Mouse (Mus musculus) olfactory bulb, adult 2 months (tissue): ENCODE measurements around the gene Slc39a1. TPM values are rescaled to one million over a fixed set of nuclear protein-coding genes. Genes with fewer than 3 reads are reported as not detected.
A peak's percentile ranks its signal among the peaks of the same experiment; 100 is the strongest.
"Not testable (repeated sequence)": the region's sequence is repeated elsewhere in the genome, so short reads cannot be mapped to it uniquely, and the experiment has no call there.

Source experiments
- H3K27ac ChIP-seq: fragments of 200-500 bp; 2 replicates; pipeline ENCODE4 v1.5.1; 2012; ENCODE audit warnings: low read depth, low read length; ENCODE audit not compliant: insufficient read depth
- H3K4me1 ChIP-seq: fragments of 200-500 bp; 2 replicates; pipeline ENCODE4 v1.6.1; 2012; ENCODE audit warnings: low read length; ENCODE audit not compliant: control insufficient read depth, insufficient read depth
- H3K4me3 ChIP-seq: fragments of 200-500 bp; 2 replicates; pipeline ENCODE4 v1.5.1; 2012; ENCODE audit warnings: mild to moderate bottlenecking, low read depth, low read length, moderate library complexity; ENCODE audit not compliant: insufficient read depth
- CTCF ChIP-seq: fragments of 200-500 bp; IDR thresholded peaks from 2 replicates; pipeline ENCODE4 v1.5.1; 2012; ENCODE audit warnings: low read depth, mild to moderate bottlenecking, low read length, moderate library complexity; ENCODE audit not compliant: insufficient read depth
- POLR2A ChIP-seq: fragments of 200-500 bp; IDR thresholded peaks from 2 replicates; pipeline ENCODE4 v1.6.1; 2012; ENCODE audit warnings: mild to moderate bottlenecking, low read depth, low read length, moderate library complexity; ENCODE audit not compliant: insufficient read depth
- WGBS: fragments of 180-500 bp; shearing (Covaris S2); methylation state at CpG from one replicate; pipeline ENCODE4 v1.1.7; 2018; 5-methylcytosine and 5-hydroxymethylcytosine counted together
- polyA plus RNA-seq: library from polyadenylated mRNA; stranded (reverse); fragments of >200 nt; gene quantifications from 2 replicates; pipeline ENCODE4 v1.2.4, GENCODE M21; 2012; ENCODE audit warnings: low replicate concordance; ENCODE audit not compliant: missing spikeins, insufficient read depth, insufficient read length

Slc39a1 gene
- polyA plus RNA-seq, 1 experiment = not detected

- H3K4me3 ChIP-seq = peak within 1 kb of the TSS; percentile 87
- WGBS = under 1% methylated on average over 61 of the region's 61 CpGs
- H3K4me1 ChIP-seq = peaks cover 4% of the 10 kb centered on the region
- TF ChIP-seq CTCF = no peak
- TF ChIP-seq POLR2A = peak; percentile 78; the same call in 1 of the 2 replicates
- peak within 1 kb of the TSS; percentile 13; the same call in 1 of the 2 replicates for H3K27ac ChIP-seq
Measured at GRCm38 (mm10) chr3:90231507-90232333, 16.3 kb upstream of the Slc39a1 start, which contains the start of gene Jtb. TSS of gene Jtb (plus strand) at chr3:90231597.

- TF ChIP-seq CTCF (no peak), POLR2A (no peak)
- 89% methylated on average over 2 of the region's 2 CpGs for WGBS
- Histone ChIP-seq H3K27ac (no peak overlapping the region), H3K4me1 (peaks cover 7% of the 10 kb centered on the region; the same call in 1 of the 2 replicates), H3K4me3 (no peak overlapping the region)
Measured at GRCm38 (mm10) chr3:90241251-90241650, 6.7 kb upstream of the Slc39a1 start.

DNA sequence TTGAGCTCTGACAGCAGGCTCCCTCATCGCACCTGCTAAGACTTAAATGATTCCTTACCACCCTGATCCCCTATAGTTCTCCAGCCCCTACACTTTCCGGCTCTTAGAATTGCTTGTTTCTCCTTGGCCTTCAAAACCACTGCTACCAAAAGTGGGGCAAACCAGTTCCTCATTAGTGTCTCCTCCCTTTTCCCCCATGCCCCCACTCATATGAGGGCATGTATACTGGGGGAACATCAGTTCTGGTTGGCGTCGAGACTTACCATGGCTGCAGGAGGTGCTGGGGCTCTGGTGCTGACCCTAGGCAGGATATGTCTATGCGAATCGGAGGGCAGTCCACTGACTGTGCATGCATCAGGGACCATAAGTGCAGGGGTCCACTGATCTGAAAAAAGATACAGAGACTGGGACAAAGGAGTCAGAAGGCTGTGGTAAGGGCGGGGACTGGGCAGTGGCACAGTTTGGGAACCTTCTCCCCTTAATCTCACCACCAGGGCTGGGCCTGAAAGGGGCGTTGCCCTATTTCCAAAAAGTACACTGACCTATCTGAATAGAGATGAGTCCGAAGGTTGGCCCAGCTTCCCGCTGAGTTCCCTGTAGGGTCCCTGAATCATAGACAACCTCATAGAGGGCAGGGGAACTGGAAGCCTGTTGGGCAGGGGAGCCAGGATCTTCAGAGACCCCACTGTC, 6.2 kb upstream of the Slc39a1 start:
- Histone ChIP-seq H3K4me1 (peaks cover 7% of the 10 kb centered on the region; the same call in 1 of the 2 replicates), H3K27ac (no peak overlapping the region), H3K4me3 (no peak overlapping the region)
- WGBS = 89% methylated on average over 10 of the region's 10 CpGs
- TF ChIP-seq POLR2A (no peak), CTCF (no peak)

- H3K4me1 ChIP-seq = peaks cover 7% of the 10 kb centered on the region
- 11% methylated on average over 19 of the region's 19 CpGs for WGBS
- H3K27ac ChIP-seq = no peak within 1 kb of the TSS
- TF ChIP-seq POLR2A = no peak
- no peak for TF ChIP-seq CTCF
- no peak within 1 kb of the TSS for H3K4me3 ChIP-seq
Measured at GRCm38 (mm10) chr3:90242984-90243775, 4.8 kb upstream of the Slc39a1 start, which contains the start of gene Creb3l4. TSS of gene Creb3l4 (minus strand) at chr3:90243512.

DNA sequence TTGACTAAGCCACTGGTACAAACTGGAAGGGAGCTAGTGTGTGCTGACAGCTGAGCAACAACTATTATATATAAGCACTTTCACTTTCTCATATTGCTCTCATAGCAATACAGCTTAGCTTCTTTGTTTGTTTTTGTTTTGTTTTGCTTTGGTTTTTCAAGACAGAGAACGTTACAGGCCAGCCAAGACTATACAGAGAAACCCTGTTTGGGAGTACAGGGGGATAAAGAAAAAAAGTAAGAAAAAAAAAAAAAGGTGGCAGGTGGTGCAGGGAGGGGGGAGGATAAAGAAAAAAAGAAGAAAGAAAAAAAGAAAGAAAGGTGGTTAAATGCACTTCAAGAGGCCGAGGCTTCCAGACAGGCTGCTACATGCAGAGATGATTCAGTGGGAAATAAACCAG, 2.6 kb upstream of the Slc39a1 start:
- Histone ChIP-seq H3K27ac (no peak overlapping the region), H3K4me3 (no peak overlapping the region), H3K4me1 (peaks cover 12% of the 10 kb centered on the region)
- WGBS = 35% methylated on average over 2 of the region's 2 CpGs
- TF ChIP-seq CTCF (no peak), POLR2A (no peak)

- peak overlapping the region; percentile 93 for H3K27ac ChIP-seq
- H3K4me3 ChIP-seq = peak overlapping the region; percentile 45
- 0% methylated on average over 3 of the region's 3 CpGs for WGBS
- H3K4me1 ChIP-seq = peaks cover 12% of the 10 kb centered on the region
- no peak for TF ChIP-seq POLR2A
- TF ChIP-seq CTCF = no peak
Measured at GRCm38 (mm10) chr3:90247630-90247959, 377 bp upstream of the Slc39a1 start.

DNA sequence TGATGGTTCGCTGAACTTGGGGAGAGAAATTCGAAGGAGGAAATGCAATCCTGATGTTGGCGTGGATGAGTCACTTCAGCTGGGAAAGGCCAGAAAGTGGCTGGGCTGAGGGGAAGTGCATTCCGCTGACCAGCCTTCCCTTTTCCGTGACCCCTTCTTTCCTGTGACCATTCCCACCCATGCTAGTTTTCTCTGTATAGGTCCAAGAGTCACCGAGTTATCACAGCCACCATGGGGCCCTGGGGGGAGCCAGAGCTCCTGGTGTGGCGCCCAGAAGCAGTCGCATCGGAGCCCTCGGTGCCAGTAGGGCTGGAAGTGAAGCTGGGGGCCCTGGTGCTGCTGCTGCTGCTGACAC, 751 bp downstream of the Slc39a1 start:
- TF ChIP-seq CTCF (no peak), POLR2A (no peak)
- peaks cover 6% of the 10 kb centered on the region for H3K4me1 ChIP-seq
- H3K27ac ChIP-seq = 0 out of 2 replicates have a peak overlapping the region, but pooled peaks have one; percentile 57
- peak overlapping the region; percentile 68 for H3K4me3 ChIP-seq
- WGBS = 1% methylated on average over 10 of the region's 10 CpGs

GRCm38 (mm10) chr3:90250791-90251190, 2.8 kb downstream of the Slc39a1 start:
- WGBS = 86% methylated on average over 6 of the region's 6 CpGs
- no peak overlapping the region for H3K4me3 ChIP-seq
- H3K4me1 ChIP-seq = peaks cover 7% of the 10 kb centered on the region
- no peak overlapping the region for H3K27ac ChIP-seq
- no peak for TF ChIP-seq POLR2A
- no peak for TF ChIP-seq CTCF

DNA sequence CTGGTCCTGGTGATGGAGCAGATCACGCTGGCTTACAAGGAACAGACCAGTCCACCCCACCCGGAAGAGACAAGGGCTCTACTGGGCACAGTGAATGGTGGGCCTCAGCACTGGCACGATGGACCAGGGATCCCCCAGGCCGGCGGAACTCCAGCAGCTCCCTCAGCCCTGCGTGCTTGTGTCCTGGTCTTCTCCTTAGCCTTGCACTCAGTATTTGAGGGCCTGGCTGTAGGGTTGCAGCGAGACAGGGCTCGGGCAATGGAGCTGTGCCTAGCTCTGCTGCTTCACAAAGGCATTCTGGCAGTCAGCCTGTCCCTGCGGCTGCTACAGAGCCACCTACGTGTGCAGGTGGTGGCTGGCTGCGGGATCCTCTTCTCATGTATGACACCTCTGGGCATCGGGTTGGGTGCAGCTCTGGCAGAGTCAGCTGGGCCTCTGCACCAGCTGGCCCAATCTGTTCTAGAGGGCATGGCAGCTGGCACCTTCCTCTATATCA, 3.8 kb downstream of the Slc39a1 start:
- H3K27ac ChIP-seq, H3K4me3 ChIP-seq: not testable (repeated sequence)
- WGBS = 88% methylated on average over 11 of the region's 12 CpGs
- H3K4me1 ChIP-seq = peaks cover 12% of the 10 kb centered on the region

GRCm38 (mm10) chr3:90252659-90253058, 4.7 kb downstream of the Slc39a1 start:
- H3K4me3 ChIP-seq, H3K27ac ChIP-seq: not testable (repeated sequence)
- WGBS = 85% methylated on average over 2 of the region's 2 CpGs
- H3K4me1 ChIP-seq = peaks cover 12% of the 10 kb centered on the region

- 65% methylated on average over 1 of the region's 1 CpGs for WGBS
- not testable (repeated sequence) for H3K4me3 ChIP-seq, H3K27ac ChIP-seq
- H3K4me1 ChIP-seq = peaks cover 12% of the 10 kb centered on the region
Measured at GRCm38 (mm10) chr3:90253174-90253573, 5.2 kb downstream of the Slc39a1 start.
